Mouse (Mus musculus): ENCODE measurements around the gene Ss18l1. TPM values are rescaled to one million over a fixed set of nuclear protein-coding genes. Genes with fewer than 3 reads are reported as not detected.

Ss18l1 gene
- total and polyA plus RNA-seq, 3 experiments = 3.1 to 4.3 TPM; not detected in 1

DNA sequence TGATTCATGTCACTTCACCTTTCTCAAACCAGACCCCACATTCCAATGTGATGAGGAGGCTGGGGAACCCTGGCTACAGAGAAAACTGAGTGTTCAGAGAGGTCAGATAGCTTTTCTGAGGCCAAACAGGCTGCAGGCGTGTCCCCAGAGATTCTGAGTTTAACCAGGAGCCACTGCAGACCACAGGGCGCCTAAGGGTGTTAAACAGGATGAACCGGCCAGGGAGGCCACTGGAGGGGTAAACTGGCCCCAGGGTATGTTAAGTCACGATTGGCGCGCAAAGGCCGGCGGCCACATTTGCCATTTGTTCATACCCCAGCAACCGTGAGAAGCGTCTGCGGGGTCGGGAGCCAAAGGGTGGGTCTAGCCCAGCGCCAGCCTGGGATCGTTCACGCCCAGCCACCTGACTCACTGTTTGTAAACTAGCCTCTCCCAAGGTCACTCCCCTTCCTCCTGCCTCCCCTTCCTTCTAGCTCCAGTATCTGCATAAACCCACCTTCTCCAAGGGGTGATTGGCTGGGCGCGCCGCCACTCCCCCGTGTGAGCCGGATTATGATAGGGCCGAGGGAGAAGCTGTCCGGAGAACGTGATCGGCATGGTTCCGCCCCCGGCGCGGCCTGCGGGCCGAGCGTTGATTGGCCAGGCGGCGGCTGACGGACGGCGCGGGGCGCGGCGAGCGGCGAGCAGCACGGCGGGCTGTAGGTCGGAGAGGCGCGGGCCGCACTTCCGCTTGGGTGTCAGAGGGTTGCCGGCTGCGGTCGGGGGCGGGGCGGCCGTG, 76.5 kb downstream of the Ss18l1 start, which contains the start of gene Osbpl2 (continued):
- TF ChIP-seq MYB (IDR thresholded peaks at IDR 0.05; ENCODE audit: low read depth, low read length) = no peak
- TF ChIP-seq TBP (IDR thresholded peaks at IDR 0.05; ENCODE audit: low read depth, low read length) = 0 out of 2 replicates have a peak, but pooled peaks have one; percentile 25
- TF ChIP-seq MAZ (IDR thresholded peaks at IDR 0.05; ENCODE audit: low read depth, low read length) = no peak
- no peak for TF ChIP-seq MYC (IDR thresholded peaks at IDR 0.05; ENCODE audit: low read depth, low read length)
- TF ChIP-seq KAT2A (conservative IDR thresholded peaks at IDR 0.05; ENCODE audit: low read depth, low read length) = peak; percentile 37; the same call in 1 of the 2 replicates
- TF ChIP-seq GABPA (IDR thresholded peaks at IDR 0.05; ENCODE audit: low read depth, low read length) = no peak
- TF ChIP-seq ETS1 (IDR thresholded peaks at IDR 0.05; ENCODE audit: low read depth, low read length) = no peak; the same call in none of the 2 replicates
- peak; percentile 88 for TF ChIP-seq MAX (IDR thresholded peaks at IDR 0.05; ENCODE audit: low read length)
- TF ChIP-seq CHD2 (IDR thresholded peaks at IDR 0.05; ENCODE audit: low read length) = peak; percentile 59
- no peak for TF ChIP-seq BHLHE40 (IDR thresholded peaks at IDR 0.05; ENCODE audit: borderline replicate concordance, low read depth, low read length)
- TF ChIP-seq MAFK (IDR thresholded peaks at IDR 0.05; ENCODE audit: borderline replicate concordance, low read depth, low read length) = no peak
- no peak for TF ChIP-seq ZC3H11A (IDR thresholded peaks at IDR 0.05; ENCODE audit: low read depth, low read length)
- no peak for TF ChIP-seq RAD21 (IDR thresholded peaks at IDR 0.05; ENCODE audit: low read depth, low read length)
- TF ChIP-seq E2F4 (IDR thresholded peaks at IDR 0.05; ENCODE audit: borderline replicate concordance, low read depth, low read length) = 0 out of 2 replicates have a peak, but pooled peaks have one; percentile 58
- no peak for TF ChIP-seq ZKSCAN1 (IDR thresholded peaks at IDR 0.05; ENCODE audit: low read depth, low read length)
- no peak for TF ChIP-seq POLR2AphosphoS5 (IDR thresholded peaks at IDR 0.05; ENCODE audit: borderline replicate concordance, low read depth, low read length)
- TF ChIP-seq EP300 (IDR thresholded peaks at IDR 0.05; ENCODE audit: low read depth in 1 of 2, low read length in 2 of 2) = peak in 1 of 2 experiments; percentile 3; a peak in 1 of 4 replicates
- peak; percentile 98 for TF ChIP-seq SIN3A (IDR thresholded peaks at IDR 0.05; ENCODE audit: low read length)
- 0 out of 2 replicates have a peak, but pooled peaks have one; percentile 48 for TF ChIP-seq ZMIZ1 (IDR thresholded peaks at IDR 0.05; ENCODE audit: low read depth, low read length)
- peak; percentile 12; the same call in 1 of the 2 replicates for TF ChIP-seq ZNF384 (IDR thresholded peaks at IDR 0.05; ENCODE audit: low read depth, low read length)

Other genes with a start within 250 kb of the Ss18l1 start
- gene Taf4, start 65.9 kb upstream of the Ss18l1 start, total RNA-seq (2012; rRNA removed) = 6.3 and 9.9 TPM in 2 replicates
- gene Taf4, start 65.9 kb upstream of the Ss18l1 start, polyA plus RNA-seq (2012; ENCODE audit: insufficient read depth in 1 of 2, insufficient read length in 2 of 2, low read depth in 1 of 2, low replicate concordance in 2 of 2, missing spikeins in 1 of 2) = 10 to 100 TPM in 1 of 2 experiments, not detected in 1; 21.8 TPM
- 33.9 and 34.2 TPM in 2 replicates for gene Lsm14b, start 17.5 kb upstream of the Ss18l1 start, total RNA-seq (2012; rRNA removed)
- 10 to 100 TPM in 1 of 2 experiments, not detected in 1; 44.4 TPM for gene Lsm14b, start 17.5 kb upstream of the Ss18l1 start, polyA plus RNA-seq (2012; ENCODE audit: insufficient read depth in 1 of 2, insufficient read length in 2 of 2, low read depth in 1 of 2, low replicate concordance in 2 of 2, missing spikeins in 1 of 2)
- gene Psma7, start 76 bp upstream of the Ss18l1 start, total RNA-seq (2012; rRNA removed) = 515 and 606 TPM in 2 replicates
- gene Psma7, start 76 bp upstream of the Ss18l1 start, polyA plus RNA-seq (2012; ENCODE audit: insufficient read depth in 1 of 2, insufficient read length in 2 of 2, low read depth in 1 of 2, low replicate concordance in 2 of 2, missing spikeins in 1 of 2) = 100 to 1,000 TPM; 394 to 458 TPM
- gene Mtg2, start 28.1 kb downstream of the Ss18l1 start, total RNA-seq (2012; rRNA removed) = 35.2 and 41.2 TPM in 2 replicates
- 10 to 100 TPM in 1 of 2 experiments, not detected in 1; 30.9 TPM for gene Mtg2, start 28.1 kb downstream of the Ss18l1 start, polyA plus RNA-seq (2012; ENCODE audit: insufficient read depth in 1 of 2, insufficient read length in 2 of 2, low read depth in 1 of 2, low replicate concordance in 2 of 2, missing spikeins in 1 of 2)
- gene Hrh3, start 62.0 kb downstream of the Ss18l1 start, total RNA-seq (2012; rRNA removed) = not detected in 2 replicates
- gene Hrh3, start 62.0 kb downstream of the Ss18l1 start, polyA plus RNA-seq (2012; ENCODE audit: insufficient read depth in 1 of 2, insufficient read length in 2 of 2, low read depth in 1 of 2, low replicate concordance in 2 of 2, missing spikeins in 1 of 2) = not detected
- 13.3 and 18.9 TPM in 2 replicates for gene Osbpl2, start 76.8 kb downstream of the Ss18l1 start, total RNA-seq (2012; rRNA removed)
- gene Osbpl2, start 76.8 kb downstream of the Ss18l1 start, polyA plus RNA-seq (2012; ENCODE audit: insufficient read depth in 1 of 2, insufficient read length in 2 of 2, low read depth in 1 of 2, low replicate concordance in 2 of 2, missing spikeins in 1 of 2) = 10 to 100 TPM in 1 of 2 experiments, not detected in 1; 25.5 TPM
- 287 and 295 TPM in 2 replicates for gene Adrm1, start 129.0 kb downstream of the Ss18l1 start, total RNA-seq (2012; rRNA removed)
- 100 to 1,000 TPM in 1 of 2 experiments, not detected in 1; 312 TPM for gene Adrm1, start 129.0 kb downstream of the Ss18l1 start, polyA plus RNA-seq (2012; ENCODE audit: insufficient read depth in 1 of 2, insufficient read length in 2 of 2, low read depth in 1 of 2, low replicate concordance in 2 of 2, missing spikeins in 1 of 2)
- gene Lama5, start 183.3 kb downstream of the Ss18l1 start, total RNA-seq (2012; rRNA removed) = 4.5 and 6.1 TPM in 2 replicates
- 10 to 100 TPM in 1 of 2 experiments, not detected in 1; 14.6 TPM for gene Lama5, start 183.3 kb downstream of the Ss18l1 start, polyA plus RNA-seq (2012; ENCODE audit: insufficient read depth in 1 of 2, insufficient read length in 2 of 2, low read depth in 1 of 2, low replicate concordance in 2 of 2, missing spikeins in 1 of 2)
- 4,335 and 4,916 TPM in 2 replicates for gene Rps21, start 214.9 kb downstream of the Ss18l1 start, total RNA-seq (2012; rRNA removed)
- 1,000 to 10,000 TPM in 1 of 2 experiments, 100 to 1,000 TPM in 1; 995 to 1,182 TPM for gene Rps21, start 214.9 kb downstream of the Ss18l1 start, polyA plus RNA-seq (2012; ENCODE audit: insufficient read depth in 1 of 2, insufficient read length in 2 of 2, low read depth in 1 of 2, low replicate concordance in 2 of 2, missing spikeins in 1 of 2)
- gene Cables2, start 231.0 kb downstream of the Ss18l1 start, total RNA-seq (2012; rRNA removed) = 9.3 and 10.7 TPM in 2 replicates
- 10 to 100 TPM in 1 of 2 experiments, not detected in 1; 16.7 TPM for gene Cables2, start 231.0 kb downstream of the Ss18l1 start, polyA plus RNA-seq (2012; ENCODE audit: insufficient read depth in 1 of 2, insufficient read length in 2 of 2, low read depth in 1 of 2, low replicate concordance in 2 of 2, missing spikeins in 1 of 2)
- not detected in 2 replicates for gene Rbbp8nl, start 247.4 kb downstream of the Ss18l1 start, total RNA-seq (2012; rRNA removed)
- gene Rbbp8nl, start 247.4 kb downstream of the Ss18l1 start, polyA plus RNA-seq (2012; ENCODE audit: insufficient read depth in 1 of 2, insufficient read length in 2 of 2, low read depth in 1 of 2, low replicate concordance in 2 of 2, missing spikeins in 1 of 2) = not detected

Data from MEL (cell line).